Mouse (Mus musculus) hematopoietic stem cell, adult 5-6 weeks (primary cell): Measurements from ENCODE around the gene Tas1r1. TPM values are rescaled to one million over a fixed set of nuclear protein-coding genes. Genes with fewer than 3 reads are reported as not detected.
A peak's percentile ranks its signal among the peaks of the same experiment; 100 is the strongest.

Source experiments
- ATAC-seq, 2 experiments: fragments of 125-278 bp in 1 of 2; replicated peaks in 1 of 2; 2 replicates each; pipeline ENCODE4 v1.8.0; 2016 to 2017; ENCODE audit warnings: inconsistent platforms in 2 of 2, mild to moderate bottlenecking in 2 of 2, moderate number of reproducible peaks in 2 of 2, low read depth in 1 of 2, moderate TSS enrichment in 1 of 2; ENCODE audit not compliant: low FRiP score in 2 of 2, poor library complexity in 2 of 2, severe bottlenecking in 2 of 2, insufficient read depth in 1 of 2, low TSS enrichment in 1 of 2
- total RNA-seq: library from RNA; stranded (forward); fragments of 172-1452, 232-1000 nt; gene quantifications from 2 replicates; pipeline ENCODE4 v1.2.3, GENCODE M21; 2017

The Tas1r1 gene
- 1.5 and 4.8 TPM in 2 replicates for total RNA-seq

- ATAC-seq, result peak; percentile 44 to 52; a peak in 2 of 4 replicates
Observed at GRCm38 (mm10) chr4:152038225-152038984, at the start of gene Tas1r1. Gene Tas1r1 (minus strand): TSS chr4:152038568.

DNA sequence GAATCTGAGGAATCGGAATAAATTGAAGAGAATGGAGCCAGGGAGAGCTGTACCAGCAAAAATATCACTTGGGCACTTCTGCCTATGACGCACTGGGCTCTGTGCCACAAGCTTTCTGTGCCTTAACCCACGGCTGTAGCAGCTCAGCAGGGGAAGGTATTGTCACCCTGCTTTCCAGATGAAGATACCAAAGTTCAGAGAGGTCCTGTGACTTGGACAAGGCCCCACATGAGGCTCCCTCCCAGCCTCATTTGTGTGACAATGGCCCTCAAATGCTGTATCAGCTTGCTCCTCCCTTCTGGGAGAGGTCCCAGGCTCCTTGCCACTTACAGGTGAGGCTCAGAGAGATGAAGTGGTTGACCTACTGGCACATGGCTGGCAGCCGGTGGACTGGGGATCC, 49.8 kb upstream of the Tas1r1 start:
- peak; percentile 4 to 30; a peak in 2 of 4 replicates for ATAC-seq

- ATAC-seq, result peak; percentile 76 to 88
Observed at GRCm38 (mm10) chr4:152087211-152088081, 49.1 kb upstream of the Tas1r1 start.

DNA sequence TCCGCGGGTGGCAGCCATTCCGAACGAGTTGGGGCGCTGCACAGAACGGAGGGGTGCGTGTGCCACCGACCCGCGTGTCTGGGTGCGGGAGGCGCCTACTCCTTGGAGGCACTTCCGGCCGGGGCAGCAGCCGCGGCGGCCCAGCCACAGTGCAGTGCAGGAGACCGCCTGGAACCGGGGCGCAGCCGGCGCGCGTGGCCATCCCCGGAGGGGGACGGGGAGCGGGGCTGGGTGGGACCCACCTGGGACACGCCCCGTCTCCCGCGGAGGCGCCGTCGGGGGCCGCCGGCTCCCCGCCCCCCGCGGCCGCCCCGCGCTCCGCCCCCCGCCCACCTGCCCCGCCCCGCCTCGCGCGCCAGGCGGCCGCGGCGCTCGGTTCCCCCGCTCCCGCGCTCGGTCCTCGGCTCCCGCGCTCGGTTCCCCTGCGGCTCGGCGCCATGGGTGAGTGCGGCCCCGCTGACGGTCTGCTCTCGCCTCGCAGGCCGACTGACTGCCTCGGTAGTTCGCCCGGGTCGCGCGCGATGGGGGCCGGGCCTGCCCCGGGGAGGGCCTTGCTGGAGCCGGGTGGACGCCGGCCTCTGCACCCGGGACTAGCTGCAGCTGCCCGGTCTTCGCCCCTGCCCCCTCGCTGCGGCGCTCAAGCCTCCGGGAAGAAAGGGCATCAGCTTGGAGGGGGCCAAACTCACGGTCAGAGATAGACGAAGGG, 48.3 kb upstream of the Tas1r1 start:
- ATAC-seq, result peak in 1 of 2 experiments; percentile 2; a peak in 1 of 4 replicates

GRCm38 (mm10) chr4:152084616-152085015, 46.2 kb upstream of the Tas1r1 start:
- no peak for ATAC-seq

- no peak for ATAC-seq
Observed at GRCm38 (mm10) chr4:152083611-152084220, 45.3 kb upstream of the Tas1r1 start.

- ATAC-seq, result no peak
Observed at GRCm38 (mm10) chr4:152079931-152080330, 41.6 kb upstream of the Tas1r1 start.

GRCm38 (mm10) chr4:152079261-152079660, 40.9 kb upstream of the Tas1r1 start:
- no peak for ATAC-seq

DNA sequence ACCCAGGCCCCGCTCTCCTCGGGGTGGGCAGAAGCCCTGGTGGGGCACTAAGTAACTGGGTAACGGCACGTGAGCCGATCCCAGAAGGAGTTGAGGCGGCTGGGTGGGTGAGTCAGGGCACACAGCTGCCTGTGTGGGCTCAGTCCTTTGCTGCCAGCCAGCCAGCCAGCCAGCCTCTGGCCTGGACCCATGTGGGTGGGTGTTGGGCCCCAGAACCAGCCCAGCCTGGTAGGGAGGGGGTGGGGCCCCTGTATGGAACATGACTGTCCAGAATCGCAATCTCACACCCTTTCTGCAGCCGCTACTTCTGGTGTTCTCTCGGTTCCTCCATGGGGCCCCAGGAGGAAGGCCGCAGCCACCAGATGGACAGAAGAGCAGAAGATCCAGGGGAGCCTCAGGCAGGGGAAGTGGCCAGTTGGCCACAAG, 39.8 kb upstream of the Tas1r1 start:
- 0 out of 4 replicates have a peak, but pooled peaks of 1 of the 2 experiments have one; percentile 12 for ATAC-seq

DNA sequence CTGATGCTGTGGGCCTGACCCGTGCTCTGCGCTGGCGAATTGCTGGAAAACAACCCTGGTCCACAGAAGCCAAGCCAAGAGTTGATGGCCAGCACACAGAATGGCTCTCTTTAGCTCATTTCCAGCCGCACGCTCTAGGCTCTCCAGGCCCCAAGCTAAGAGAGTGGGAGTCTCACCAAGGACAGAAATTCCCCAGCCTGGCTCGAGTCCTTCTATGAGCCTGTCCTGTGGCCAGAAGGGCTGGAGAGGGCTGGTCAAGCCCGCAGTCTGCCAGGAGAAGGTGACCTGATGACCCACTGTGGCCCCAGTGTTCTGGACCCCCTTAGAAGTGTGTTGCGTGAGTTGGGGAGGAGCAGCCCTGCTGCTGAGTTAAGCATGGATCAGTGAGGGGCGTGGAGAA, 38.8 kb upstream of the Tas1r1 start:
- no peak for ATAC-seq

DNA sequence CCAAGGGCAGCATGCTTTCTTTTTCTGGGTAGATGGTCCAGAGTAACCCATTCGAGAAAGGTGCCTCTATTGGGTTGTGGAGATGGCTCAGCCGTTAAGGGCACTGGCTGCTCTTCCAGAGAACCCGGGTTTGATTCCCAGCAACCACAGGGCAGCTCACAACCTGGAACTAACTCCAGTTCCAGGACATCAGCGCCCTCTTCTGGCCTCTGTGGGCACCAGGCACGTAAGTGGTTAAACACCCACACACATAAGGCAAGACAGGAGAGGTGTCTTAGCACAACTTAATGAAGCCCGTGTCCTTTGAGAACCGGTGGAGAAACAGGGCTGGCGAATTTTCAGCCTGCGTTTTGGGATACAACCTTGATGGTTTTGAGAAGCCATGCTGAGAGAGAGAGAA, 36.2 kb upstream of the Tas1r1 start:
- ATAC-seq, result no peak

DNA sequence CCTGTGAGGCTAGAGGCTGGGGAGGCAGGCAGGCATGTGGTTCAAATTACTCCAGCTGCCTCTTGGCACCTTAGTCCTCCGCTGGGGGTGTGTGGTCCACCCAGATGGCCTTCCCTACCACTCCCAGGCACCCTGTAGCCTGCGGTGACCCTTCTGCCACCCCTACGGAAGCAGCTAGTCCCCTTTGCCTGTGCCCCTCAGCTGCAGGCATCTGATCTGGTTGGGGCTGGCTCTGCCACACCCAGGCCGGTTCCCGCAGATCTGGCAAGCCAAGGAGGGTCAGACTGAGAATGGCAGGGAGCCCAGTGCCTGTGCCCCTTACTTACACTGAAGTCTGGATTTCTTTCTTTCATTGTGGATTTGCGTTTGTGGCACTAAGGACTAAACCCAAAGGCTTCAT, 35.3 kb upstream of the Tas1r1 start:
- no peak for ATAC-seq

DNA sequence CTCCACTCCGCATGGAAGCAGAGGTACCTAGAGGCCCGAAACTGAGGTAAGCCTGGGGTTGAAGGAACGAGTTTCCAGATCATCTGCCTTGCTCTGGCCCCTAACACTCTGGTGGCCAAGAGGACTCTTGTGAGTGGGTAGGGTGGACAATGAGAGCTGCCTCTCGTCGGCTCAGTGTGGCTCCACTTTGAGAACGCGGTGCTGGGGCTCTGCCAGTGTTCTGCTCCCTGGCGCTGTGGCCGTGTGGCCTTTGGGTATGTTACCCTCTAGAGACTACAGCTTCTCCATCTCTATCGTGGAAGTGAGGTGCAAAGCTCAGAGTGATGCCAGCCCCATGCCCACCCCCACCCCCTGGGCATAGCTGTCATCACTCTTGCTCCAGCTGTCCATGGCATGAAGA, 34.3 kb upstream of the Tas1r1 start:
- peak in 1 of 2 experiments; percentile 26; a peak in 2 of 4 replicates for ATAC-seq

- peak; percentile 72 to 79 for ATAC-seq
Observed at GRCm38 (mm10) chr4:152072121-152072601, 33.8 kb upstream of the Tas1r1 start, which contains the start of gene Plekhg5. Gene Plekhg5 (plus strand): TSS chr4:152072498.

- peak; percentile 33 to 49; a peak in 3 of 4 replicates for ATAC-seq
Observed at GRCm38 (mm10) chr4:152070494-152071396, 32.4 kb upstream of the Tas1r1 start.

GRCm38 (mm10) chr4:152069245-152069644, 30.9 kb upstream of the Tas1r1 start:
- ATAC-seq, result no peak
